Mouse (Mus musculus) small intestine, adult 2 months (tissue): ENCODE results near the gene Fbxl14.

Source experiments
- CTCF ChIP-seq: fragments of 200-500 bp; IDR thresholded peaks from 2 replicates; pipeline ENCODE4 v1.5.1; 2012; ENCODE audit warnings: low read depth, mild to moderate bottlenecking, control low read depth, inconsistent platforms, low read length, moderate library complexity, mixed read lengths; ENCODE audit not compliant: insufficient replicate concordance, insufficient read length; ENCODE audit errors: extremely low read depth
- POLR2A ChIP-seq: fragments of 200-500 bp; IDR thresholded peaks from 2 replicates; pipeline ENCODE4 v1.6.1; 2012; ENCODE audit warnings: low read depth, mild to moderate bottlenecking, control low read depth, inconsistent platforms, low read length, moderate library complexity

GRCm38 (mm10) chr6:119485486-119485885, 6.0 kb downstream of the Fbxl14 start:
- TF ChIP-seq CTCF = no peak
- no peak for TF ChIP-seq POLR2A
